Mouse (Mus musculus): ENCODE data around the gene Vamp9. TPM values are rescaled to one million over a fixed set of nuclear protein-coding genes. Genes with fewer than 3 reads are reported as not detected.

The Vamp9 gene
- total RNA-seq, 1 experiment from 2014 or later: not detected

GRCm38 (mm10) chr5:99939440-99939839 lies 33.4 kb downstream of the Vamp9 start:
- no peak for ATAC-seq (replicated peaks; ENCODE audit: low read depth, poor library complexity, severe bottlenecking)

GRCm38 (mm10) chr5:99941273-99941672 lies 35.2 kb downstream of the Vamp9 start:
- no peak for ATAC-seq (replicated peaks; ENCODE audit: low read depth, poor library complexity, severe bottlenecking)

GRCm38 (mm10) chr5:99941776-99942502 lies 35.9 kb downstream of the Vamp9 start:
- ATAC-seq (replicated peaks; ENCODE audit: low read depth, poor library complexity, severe bottlenecking): no peak

- ATAC-seq (replicated peaks; ENCODE audit: low read depth, poor library complexity, severe bottlenecking): no peak
Measured at GRCm38 (mm10) chr5:99952513-99952912, 46.5 kb downstream of the Vamp9 start.

GRCm38 (mm10) chr5:99953883-99954282 lies 47.8 kb downstream of the Vamp9 start:
- no peak for ATAC-seq (replicated peaks; ENCODE audit: low read depth, poor library complexity, severe bottlenecking)

GRCm38 (mm10) chr5:99958666-99959065 lies 52.6 kb downstream of the Vamp9 start:
- no peak for ATAC-seq (replicated peaks; ENCODE audit: low read depth, poor library complexity, severe bottlenecking)

- no peak for ATAC-seq (replicated peaks; ENCODE audit: low read depth, poor library complexity, severe bottlenecking)
Measured at GRCm38 (mm10) chr5:99959236-99959936, 53.3 kb downstream of the Vamp9 start.

GRCm38 (mm10) chr5:99959960-99960359 lies 53.9 kb downstream of the Vamp9 start:
- ATAC-seq (replicated peaks; ENCODE audit: low read depth, poor library complexity, severe bottlenecking): no peak

- ATAC-seq (replicated peaks; ENCODE audit: low read depth, poor library complexity, severe bottlenecking): peak; percentile 68
Measured at GRCm38 (mm10) chr5:99973941-99974340, 67.9 kb downstream of the Vamp9 start.

- no peak for ATAC-seq (replicated peaks; ENCODE audit: low read depth, poor library complexity, severe bottlenecking)
Measured at GRCm38 (mm10) chr5:99975061-99975460, 69.0 kb downstream of the Vamp9 start.

- no peak for ATAC-seq (replicated peaks; ENCODE audit: low read depth, poor library complexity, severe bottlenecking)
Measured at GRCm38 (mm10) chr5:99975776-99976175, 69.7 kb downstream of the Vamp9 start.

GRCm38 (mm10) chr5:99976334-99976955 lies 70.4 kb downstream of the Vamp9 start:
- no peak for ATAC-seq (replicated peaks; ENCODE audit: low read depth, poor library complexity, severe bottlenecking)

GRCm38 (mm10) chr5:99977516-99978301 lies 71.7 kb downstream of the Vamp9 start:
- peak; percentile 54 for ATAC-seq (replicated peaks; ENCODE audit: low read depth, poor library complexity, severe bottlenecking)

GRCm38 (mm10) chr5:99978699-99979442 lies 72.8 kb downstream of the Vamp9 start, which contains the start of the genes Hnrnpd and 4930524J08Rik:
Gene Hnrnpd, minus strand, starts transcription at chr5:99978938.
Gene 4930524J08Rik, plus strand, starts transcription at chr5:99979061.
- peak; percentile 78 for ATAC-seq (replicated peaks; ENCODE audit: low read depth, poor library complexity, severe bottlenecking)

GRCm38 (mm10) chr5:99983452-99984061 lies 77.5 kb downstream of the Vamp9 start:
- ATAC-seq (replicated peaks; ENCODE audit: low read depth, poor library complexity, severe bottlenecking): peak; percentile 12

GRCm38 (mm10) chr5:99994166-99994565 lies 88.1 kb downstream of the Vamp9 start:
- no peak for ATAC-seq (replicated peaks; ENCODE audit: low read depth, poor library complexity, severe bottlenecking)

GRCm38 (mm10) chr5:99994680-99995079 lies 88.6 kb downstream of the Vamp9 start:
- no peak for ATAC-seq (replicated peaks; ENCODE audit: low read depth, poor library complexity, severe bottlenecking)

- ATAC-seq (replicated peaks; ENCODE audit: low read depth, poor library complexity, severe bottlenecking): peak; percentile 56; the same call in 1 of the 2 replicates
Measured at GRCm38 (mm10) chr5:100000048-100000447, 94.0 kb downstream of the Vamp9 start.

GRCm38 (mm10) chr5:100000500-100000899 lies 94.4 kb downstream of the Vamp9 start:
- ATAC-seq (replicated peaks; ENCODE audit: low read depth, poor library complexity, severe bottlenecking): no peak

Data from common myeloid progenitor, adult 5-6 weeks (primary cell).